Mouse (Mus musculus) brown adipose tissue, adult 24 weeks (tissue): ENCODE measurements around the gene Nlrc4. TPM values are rescaled to one million over a fixed set of nuclear protein-coding genes. Genes with fewer than 3 reads are reported as not detected.

ENCODE experiments used
- H3K27ac ChIP-seq: fragments of 200-500 bp; replicated peaks from 2 replicates; pipeline ENCODE4 v1.5.1; 2012; ENCODE audit warnings: low read depth, mild to moderate bottlenecking, low read length
- H3K4me1 ChIP-seq: fragments of 200-500 bp; 2 replicates; pipeline ENCODE4 v1.6.1; 2012; ENCODE audit warnings: low read length, mixed read lengths; ENCODE audit not compliant: control insufficient read depth, insufficient read depth, insufficient read length
- H3K4me3 ChIP-seq: fragments of 200-500 bp; 2 replicates; pipeline ENCODE4 v1.5.1; 2012; ENCODE audit warnings: low read depth, mild to moderate bottlenecking, low read length, moderate library complexity; ENCODE audit not compliant: insufficient read depth
- polyA plus RNA-seq: library from polyadenylated mRNA; stranded (reverse); fragments of >200 nt; gene quantifications from 2 replicates; pipeline ENCODE4 v1.2.4, GENCODE M21; 2012; ENCODE audit not compliant: missing spikeins, insufficient read depth, insufficient read length

The Nlrc4 gene
- polyA plus RNA-seq, 1 experiment = not detected

DNA sequence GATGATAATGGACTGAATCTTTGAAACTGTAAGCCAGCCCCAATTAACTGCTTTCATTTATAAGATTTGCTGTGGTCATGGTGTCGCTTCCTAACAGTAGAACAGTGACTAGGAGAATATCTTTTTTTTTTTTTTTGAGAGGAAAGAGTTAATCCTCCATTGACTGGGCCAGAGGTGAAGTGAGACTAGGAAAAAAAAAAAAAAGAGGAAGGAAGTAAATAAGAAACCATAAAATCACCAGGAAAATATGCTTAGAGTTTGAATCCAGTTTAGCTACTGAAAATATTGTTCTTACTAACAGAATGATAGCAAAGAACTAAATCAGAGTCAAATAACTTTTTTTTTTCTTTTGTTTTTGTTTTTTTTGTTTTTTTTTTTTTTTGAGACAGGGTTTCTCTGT is 4.3 kb downstream of the Nlrc4 start:
- H3K4me1 ChIP-seq = no peaks in the 10 kb centered on the region
- H3K4me3 ChIP-seq = no peak overlapping the region
- no peak overlapping the region for H3K27ac ChIP-seq

- no peak overlapping the region for H3K4me3 ChIP-seq
- H3K27ac ChIP-seq = no peak overlapping the region
- H3K4me1 ChIP-seq = no peaks in the 10 kb centered on the region
These were observed 5.0 kb downstream of the Nlrc4 start for GRCm38 (mm10) chr17:74453928-74454327.

- H3K4me1 ChIP-seq = no peaks in the 10 kb centered on the region
- H3K27ac ChIP-seq = no peak overlapping the region
- H3K4me3 ChIP-seq = no peak overlapping the region
These were observed 9.2 kb downstream of the Nlrc4 start for GRCm38 (mm10) chr17:74449776-74450175.

DNA sequence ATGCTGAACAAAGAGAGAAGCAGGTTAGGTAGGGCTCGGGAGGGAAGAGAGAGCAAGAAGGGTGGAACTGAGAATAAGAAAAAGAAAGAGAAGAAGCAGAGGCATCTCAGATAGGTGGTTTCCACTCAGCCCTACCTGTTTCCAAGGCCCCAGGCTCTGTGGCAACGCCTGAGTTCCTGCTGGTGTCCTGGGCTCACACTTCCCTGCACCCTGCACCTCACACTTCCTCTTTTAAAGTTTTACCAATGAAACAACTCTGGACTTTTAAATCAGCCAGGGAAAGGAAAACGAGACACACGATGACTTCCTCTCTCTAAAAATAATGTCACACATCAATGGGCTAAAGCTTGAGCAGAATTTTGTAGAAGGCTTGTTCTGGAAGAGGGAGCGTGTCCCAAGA is 18.5 kb downstream of the Nlrc4 start:
- Histone ChIP-seq H3K4me3 (no peak overlapping the region), H3K4me1 (no peaks in the 10 kb centered on the region), H3K27ac (no peak overlapping the region)

DNA sequence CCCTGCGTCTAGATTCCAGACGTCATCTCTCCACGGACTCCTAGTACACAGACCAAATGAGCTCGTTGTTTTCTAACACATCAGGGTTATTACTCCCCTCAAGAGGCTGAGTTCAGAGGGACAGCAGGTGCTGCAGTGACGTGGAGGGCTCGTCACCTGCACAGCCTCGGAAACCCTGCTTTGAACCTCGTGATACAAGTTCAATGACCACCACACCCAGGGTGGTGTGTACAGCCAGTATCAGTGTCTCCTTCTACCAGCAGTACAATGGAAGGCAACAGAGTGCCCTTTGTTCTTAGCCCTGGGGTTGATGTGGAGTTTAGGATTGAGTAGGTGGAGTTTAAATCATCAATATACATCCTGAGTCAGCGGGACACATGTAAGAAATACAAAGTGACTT is 21.2 kb downstream of the Nlrc4 start:
- Histone ChIP-seq H3K4me3 (no peak overlapping the region), H3K27ac (no peak overlapping the region), H3K4me1 (no peaks in the 10 kb centered on the region)

DNA sequence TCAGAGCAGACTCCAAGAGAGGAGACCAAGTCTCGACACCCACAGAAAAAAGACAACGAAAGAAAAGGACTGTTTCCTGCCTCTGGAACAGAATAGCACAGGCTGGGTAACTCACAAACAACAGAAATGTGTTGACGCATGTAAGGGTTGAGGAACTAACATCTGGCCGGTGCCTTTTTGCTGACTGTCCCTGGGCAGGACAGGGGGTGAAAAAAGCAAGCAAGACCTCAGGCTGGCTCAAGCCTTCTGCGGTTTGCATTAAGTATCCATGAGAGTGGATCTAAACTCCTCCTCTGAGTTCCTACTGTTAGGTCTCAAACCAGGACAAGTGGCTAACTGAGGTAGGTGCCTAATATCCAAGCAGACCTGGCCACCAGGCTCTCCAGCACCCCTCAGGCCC is 26.3 kb downstream of the Nlrc4 start:
- no peak overlapping the region for H3K27ac ChIP-seq
- H3K4me1 ChIP-seq = no peaks in the 10 kb centered on the region
- H3K4me3 ChIP-seq = no peak overlapping the region

DNA sequence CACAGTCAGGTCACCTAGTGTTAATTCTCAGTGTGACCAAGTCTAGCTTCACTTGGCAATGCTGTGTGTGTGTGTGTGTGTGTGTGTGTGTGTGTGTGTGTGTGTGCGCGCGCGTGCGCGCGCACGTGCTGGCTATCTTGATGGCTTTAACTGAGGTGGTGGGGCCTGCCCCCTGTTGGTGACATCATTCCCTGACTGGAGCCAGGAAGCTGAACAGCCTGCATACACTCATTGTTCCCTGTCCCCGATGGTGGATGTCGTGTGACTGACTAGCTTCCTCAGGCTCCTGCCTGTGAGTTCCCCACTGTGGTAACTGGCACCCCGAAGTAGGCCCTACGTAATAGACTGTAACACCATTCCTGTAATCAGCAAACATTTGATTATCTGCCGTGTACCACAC is 27.5 kb downstream of the Nlrc4 start:
- Histone ChIP-seq H3K4me3 (no peak overlapping the region), H3K4me1 (no peaks in the 10 kb centered on the region), H3K27ac (peak overlapping the region; percentile 48; the same call in 1 of the 2 replicates)

GRCm38 (mm10) chr17:74430074-74430473 is 28.9 kb downstream of the Nlrc4 start:
- Histone ChIP-seq H3K4me1 (no peaks in the 10 kb centered on the region), H3K27ac (no peak overlapping the region), H3K4me3 (no peak overlapping the region)

- Histone ChIP-seq H3K4me1 (no peaks in the 10 kb centered on the region), H3K4me3 (no peak overlapping the region), H3K27ac (no peak overlapping the region)
These were observed 34.4 kb downstream of the Nlrc4 start for GRCm38 (mm10) chr17:74424401-74425005.

DNA sequence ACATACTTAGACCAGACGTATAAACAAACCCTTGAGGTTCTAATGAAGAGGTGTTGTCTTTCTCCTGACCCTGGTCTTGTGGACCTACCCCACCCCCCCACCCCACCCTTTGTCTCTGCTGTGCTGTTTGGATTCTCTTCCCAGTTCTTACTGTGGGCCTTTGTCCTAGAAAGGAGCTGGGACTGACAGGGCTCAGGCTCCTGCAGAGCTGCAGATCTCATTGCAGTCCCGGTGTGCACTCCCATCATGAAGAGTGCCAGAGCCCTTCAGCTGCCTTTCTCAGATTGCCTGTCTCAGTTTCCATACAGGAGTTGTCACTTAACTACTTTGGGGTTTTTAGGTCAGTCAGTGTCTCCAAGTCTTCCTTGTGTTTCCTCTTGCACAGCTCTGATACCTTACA is 38.3 kb downstream of the Nlrc4 start:
- Histone ChIP-seq H3K4me1 (no peaks in the 10 kb centered on the region), H3K4me3 (no peak overlapping the region), H3K27ac (no peak overlapping the region)

- H3K27ac ChIP-seq = no peak overlapping the region
- no peak overlapping the region for H3K4me3 ChIP-seq
- H3K4me1 ChIP-seq = no peaks in the 10 kb centered on the region
These were observed 40.8 kb downstream of the Nlrc4 start for GRCm38 (mm10) chr17:74418171-74418570.

GRCm38 (mm10) chr17:74416841-74417360 is 42.0 kb downstream of the Nlrc4 start:
- Histone ChIP-seq H3K4me3 (no peak overlapping the region), H3K4me1 (no peaks in the 10 kb centered on the region), H3K27ac (no peak overlapping the region)

GRCm38 (mm10) chr17:74414671-74415070 is 44.3 kb downstream of the Nlrc4 start:
- no peak overlapping the region for H3K27ac ChIP-seq
- no peaks in the 10 kb centered on the region for H3K4me1 ChIP-seq
- no peak overlapping the region for H3K4me3 ChIP-seq

DNA sequence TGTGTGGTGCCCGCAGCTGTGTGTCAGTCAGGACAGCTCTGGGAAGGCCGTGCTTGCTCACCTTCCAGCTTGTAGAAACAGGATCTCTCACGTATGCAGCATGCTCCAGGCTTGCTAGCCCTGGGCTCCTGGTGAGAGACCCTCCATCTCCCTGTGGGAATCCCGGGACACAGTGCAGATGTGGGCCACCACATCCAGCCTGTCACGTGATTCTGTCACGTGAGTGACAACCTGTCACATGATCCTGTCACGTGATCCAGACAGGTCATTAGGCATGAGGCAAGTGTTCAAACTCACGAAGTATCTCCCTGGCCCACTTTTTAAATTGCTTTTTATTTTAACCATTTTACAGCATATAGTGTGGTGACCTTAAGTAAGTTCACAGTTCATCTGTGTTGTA is 45.6 kb downstream of the Nlrc4 start:
- H3K4me3 ChIP-seq = no peak overlapping the region
- H3K27ac ChIP-seq = no peak overlapping the region
- H3K4me1 ChIP-seq = no peaks in the 10 kb centered on the region

GRCm38 (mm10) chr17:74409722-74410121 is 49.2 kb downstream of the Nlrc4 start:
- Histone ChIP-seq H3K4me3 (no peak overlapping the region), H3K27ac (no peak overlapping the region), H3K4me1 (no peaks in the 10 kb centered on the region)

GRCm38 (mm10) chr17:74406487-74406886 is 52.5 kb downstream of the Nlrc4 start:
- Histone ChIP-seq H3K27ac (no peak overlapping the region), H3K4me1 (no peaks in the 10 kb centered on the region), H3K4me3 (no peak overlapping the region)
